Mouse (Mus musculus) cortical plate, adult 2 months (tissue): Measurements from ENCODE around the gene Ptprn. TPM values are rescaled to one million over a fixed set of nuclear protein-coding genes. Genes with fewer than 3 reads are reported as not detected.

ENCODE experiments used
- H3K27ac ChIP-seq: fragments of 200-500 bp; 2 replicates; pipeline ENCODE4 v1.5.1; 2012; ENCODE audit warnings: low read length, control low read depth, inconsistent platforms; ENCODE audit not compliant: insufficient read depth
- H3K4me1 ChIP-seq: fragments of 200-500 bp; 2 replicates; pipeline ENCODE4 v1.6.1; 2011; ENCODE audit warnings: low read length; ENCODE audit not compliant: control insufficient read depth, insufficient read depth
- H3K4me3 ChIP-seq: fragments of 200-500 bp; 2 replicates; pipeline ENCODE4 v1.5.1; 2011; ENCODE audit warnings: mild to moderate bottlenecking, low read length, control low read depth; ENCODE audit not compliant: insufficient read depth
- CTCF ChIP-seq: fragments of 200-500 bp; IDR thresholded peaks from 2 replicates; pipeline ENCODE4 v1.5.1; 2011; ENCODE audit warnings: mild to moderate bottlenecking, control low read depth, low read length; ENCODE audit not compliant: insufficient read depth; ENCODE audit errors: extremely low read depth
- POLR2A ChIP-seq: fragments of 200-500 bp; IDR thresholded peaks from 2 replicates; pipeline ENCODE4 v1.6.1; 2011; ENCODE audit warnings: mild to moderate bottlenecking, low read length, control low read depth; ENCODE audit not compliant: insufficient read depth; ENCODE audit errors: extremely low read depth
- polyA plus RNA-seq: library from polyadenylated mRNA; depleted of rRNA; stranded (reverse); fragments of >200 nt; gene quantifications from 2 replicates; pipeline ENCODE4 v1.2.3, GENCODE M21; 2012

The Ptprn gene
- polyA plus RNA-seq, 1 experiment = 405 TPM

- H3K4me3 ChIP-seq = no peak overlapping the region
- no peak for TF ChIP-seq CTCF
- TF ChIP-seq POLR2A = no peak
- H3K27ac ChIP-seq = no peak overlapping the region
- H3K4me1 ChIP-seq = peaks cover 6% of the 10 kb centered on the region
Observed at GRCm38 (mm10) chr1:75289376-75289775, 25.1 kb upstream of the Ptprn start.

GRCm38 (mm10) chr1:75284911-75285310 is 20.6 kb upstream of the Ptprn start:
- no peak overlapping the region for H3K27ac ChIP-seq

GRCm38 (mm10) chr1:75283017-75283416 is 18.7 kb upstream of the Ptprn start:
- Histone ChIP-seq H3K4me3 (no peak overlapping the region), H3K27ac (no peak overlapping the region; the same call in 1 of the 2 replicates), H3K4me1 (peaks cover 1% of the 10 kb centered on the region; the same call in 1 of the 2 replicates)
- TF ChIP-seq POLR2A = peak; percentile 60
- no peak for TF ChIP-seq CTCF

More at GRCm38 (mm10) chr1:75284911-75285310, 20.6 kb upstream of the Ptprn start:
- no peak for TF ChIP-seq CTCF
- no peak for TF ChIP-seq POLR2A
- Histone ChIP-seq H3K4me3 (no peak overlapping the region), H3K4me1 (peaks cover 6% of the 10 kb centered on the region; the same call in 1 of the 2 replicates)

- Histone ChIP-seq H3K27ac (no peak within 1 kb of the TSS), H3K4me1 (no peaks in the 10 kb centered on the region), H3K4me3 (peak within 1 kb of the TSS; percentile 39)
- TF ChIP-seq CTCF (no peak), POLR2A (peak; percentile 44; the same call in 1 of the 2 replicates)
Observed at GRCm38 (mm10) chr1:75278228-75278627, 13.9 kb upstream of the Ptprn start, which contains the start of gene Resp18. Gene Resp18 (minus strand): TSS chr1:75278415.

GRCm38 (mm10) chr1:75277195-75278188 is 13.2 kb upstream of the Ptprn start:
- H3K4me3 ChIP-seq = peak overlapping the region; percentile 39
- H3K27ac ChIP-seq = no peak overlapping the region
- TF ChIP-seq POLR2A (peak; percentile 36; the same call in 1 of the 2 replicates), CTCF (no peak)
- no peaks in the 10 kb centered on the region for H3K4me1 ChIP-seq

- no peak for TF ChIP-seq CTCF
- peak; percentile 40 for TF ChIP-seq POLR2A
- Histone ChIP-seq H3K4me1 (peaks cover 4% of the 10 kb centered on the region; the same call in 1 of the 2 replicates), H3K27ac (peak overlapping the region; percentile 65), H3K4me3 (peak overlapping the region; percentile 89)
Observed at GRCm38 (mm10) chr1:75262969-75263951, 1.0 kb downstream of the Ptprn start.

- TF ChIP-seq POLR2A = no peak
- TF ChIP-seq CTCF = no peak
- no peak overlapping the region for H3K27ac ChIP-seq
- H3K4me3 ChIP-seq = no peak overlapping the region
- H3K4me1 ChIP-seq = peaks cover 4% of the 10 kb centered on the region; the same call in 1 of the 2 replicates
Observed at GRCm38 (mm10) chr1:75261278-75261677, 3.0 kb downstream of the Ptprn start.

- Histone ChIP-seq H3K4me1 (peaks cover 4% of the 10 kb centered on the region; the same call in 1 of the 2 replicates), H3K27ac (no peak overlapping the region), H3K4me3 (no peak overlapping the region)
- no peak for TF ChIP-seq CTCF
- TF ChIP-seq POLR2A = no peak
Observed at GRCm38 (mm10) chr1:75255516-75256046, 8.7 kb downstream of the Ptprn start.
